In genomic region chr9:71566763-71567162, GRCm38 (mm10) we compare ENCODE assay signal across 18 mouse cellular contexts. TPM values are rescaled to one million over a fixed set of nuclear protein-coding genes. Genes with fewer than 3 reads are reported as not detected.
A peak's percentile ranks its signal among the peaks of the same experiment; 100 is the strongest.
DNase-seq lines count a peak whose midpoint lies in the region; ATAC-seq and TF ChIP-seq lines count a peak whose summit lies in the region.
"Had no signal": no experiment of that assay in that cellular context is flagged by ENCODE, and none has a peak within 500 bp of the region (broad histone marks: within the 10 kb centered on the region; RNA-seq: fewer than 3 reads in every experiment).

No protein-coding gene starts in this region.

- no peaks in the 10 kb centered on the region for H3K36me3 ChIP-seq in embryonic facial prominence, embryonic 15.5 days
- no peaks in the 10 kb centered on the region for H3K36me3 ChIP-seq in embryonic facial prominence, embryonic 10.5 days (replicated peaks)
- no peaks in the 10 kb centered on the region for H3K36me3 ChIP-seq in liver, postnatal 0 days (replicated peaks; ENCODE audit: insufficient read depth, low read length)
- H3K36me3 ChIP-seq in liver, embryonic 12.5 days, result no peaks in the 10 kb centered on the region
- peaks cover 23% of the 10 kb centered on the region for H3K36me3 ChIP-seq in heart, embryonic 16.5 days (ENCODE audit: control insufficient read depth, insufficient read depth)
- H3K36me3 ChIP-seq in midbrain, embryonic 11.5 days (ENCODE audit: control insufficient read depth, insufficient read depth, low read length), result no peaks in the 10 kb centered on the region
- H3K36me3 ChIP-seq: embryonic facial prominence, embryonic 13.5 days; forebrain, embryonic 12.5 days; hindbrain, embryonic 10.5 days had no signal

- no peak overlapping the region for H3K9ac ChIP-seq in embryonic facial prominence, embryonic 15.5 days
- H3K9ac ChIP-seq in liver, postnatal 0 days (replicated peaks), result no peak overlapping the region
- H3K9ac ChIP-seq in liver, embryonic 12.5 days, result no peak overlapping the region
- no peak overlapping the region for H3K9ac ChIP-seq in heart, embryonic 16.5 days (ENCODE audit: low read length)
- no peak overlapping the region for H3K9ac ChIP-seq in midbrain, embryonic 11.5 days (ENCODE audit: low read length)
- H3K9ac ChIP-seq: embryonic facial prominence, embryonic 13.5 days; forebrain, embryonic 12.5 days; liver, embryonic 14.5 days had no signal

- DNase-seq in embryonic facial prominence, embryonic 10.5 days (ENCODE audit: low spot score), result no peak
- no peak for DNase-seq in liver, postnatal 0 days
- peak; percentile 52 for DNase-seq in lung, postnatal 14 days
- no peak for DNase-seq in left cerebral cortex, adult 11 months (ENCODE audit: low spot score)
- DNase-seq in midbrain, embryonic 11.5 days (ENCODE audit: low spot score, missing footprints), result no peak
- DNase-seq: adrenal gland, adult 8-10 months; cerebellum, postnatal 36 days; kidney, postnatal 10 days; left cerebral cortex, postnatal 4 days; right cerebral cortex, postnatal 14 days had no signal

- ATAC-seq in embryonic facial prominence, embryonic 15.5 days (ENCODE audit: insufficient number of reproducible peaks, low FRiP score, low TSS enrichment, low read depth), result no peak
- ATAC-seq in liver, postnatal 0 days, result no peak
- no peak for ATAC-seq in liver, embryonic 12.5 days
- ATAC-seq in heart, embryonic 16.5 days (replicated peaks; ENCODE audit: extremely low read depth, insufficient read depth, low FRiP score), result no peak
- ATAC-seq in midbrain, embryonic 11.5 days (ENCODE audit: low FRiP score), result no peak
- ATAC-seq: inflammation-experienced regulatory T-cells, adult 6 months had no signal

- no peaks in the 10 kb centered on the region for H3K27me3 ChIP-seq in embryonic facial prominence, embryonic 15.5 days
- no peaks in the 10 kb centered on the region for H3K27me3 ChIP-seq in embryonic facial prominence, embryonic 10.5 days (replicated peaks; ENCODE audit: low read depth, poor library complexity, severe bottlenecking)
- no peaks in the 10 kb centered on the region for H3K27me3 ChIP-seq in liver, postnatal 0 days (ENCODE audit: insufficient read depth, low read length)
- no peaks in the 10 kb centered on the region for H3K27me3 ChIP-seq in liver, embryonic 12.5 days (replicated peaks)
- no peaks in the 10 kb centered on the region for H3K27me3 ChIP-seq in heart, embryonic 16.5 days (ENCODE audit: control insufficient read depth, insufficient read depth, low read length)
- no peaks in the 10 kb centered on the region for H3K27me3 ChIP-seq in midbrain, embryonic 11.5 days (ENCODE audit: control insufficient read depth, insufficient read depth, low read length)
- H3K27me3 ChIP-seq: embryonic facial prominence, embryonic 13.5 days; forebrain, embryonic 12.5 days had no signal

- peak overlapping the region; percentile 39; the same call in 1 of the 2 replicates for H3K27ac ChIP-seq in embryonic facial prominence, embryonic 15.5 days (replicated peaks)
- H3K27ac ChIP-seq in embryonic facial prominence, embryonic 10.5 days (replicated peaks), result no peak overlapping the region
- H3K27ac ChIP-seq in liver, postnatal 0 days (ENCODE audit: low read depth), result no peak overlapping the region
- no peak overlapping the region for H3K27ac ChIP-seq in liver, embryonic 12.5 days
- peak overlapping the region; percentile 50; the same call in 1 of the 2 replicates for H3K27ac ChIP-seq in heart, embryonic 16.5 days (ENCODE audit: low read length)
- no peak overlapping the region for H3K27ac ChIP-seq in midbrain, embryonic 11.5 days (ENCODE audit: low read depth, low read length)
- H3K27ac ChIP-seq: embryonic facial prominence, embryonic 13.5 days; forebrain, embryonic 12.5 days; hindbrain, embryonic 10.5 days; liver, embryonic 14.5 days had no signal

- 34% methylated on average over 4 of the region's 4 CpGs for WGBS in embryonic facial prominence, embryonic 15.5 days
- 42% methylated on average over 4 of the region's 4 CpGs for WGBS in embryonic facial prominence, embryonic 10.5 days
- 25% methylated on average over 4 of the region's 4 CpGs for WGBS in liver, postnatal 0 days (ENCODE audit: insufficient replicate concordance)
- WGBS in liver, embryonic 12.5 days (ENCODE audit: insufficient replicate concordance), result 23% methylated on average over 4 of the region's 4 CpGs
- 44% methylated on average over 4 of the region's 4 CpGs for WGBS in heart, embryonic 16.5 days
- 69% methylated on average over 4 of the region's 4 CpGs for WGBS in midbrain, embryonic 11.5 days

- no peaks in the 10 kb centered on the region for H3K9me3 ChIP-seq in embryonic facial prominence, embryonic 15.5 days (replicated peaks)
- no peaks in the 10 kb centered on the region for H3K9me3 ChIP-seq in embryonic facial prominence, embryonic 10.5 days
- no peaks in the 10 kb centered on the region for H3K9me3 ChIP-seq in liver, postnatal 0 days (ENCODE audit: low read length)
- H3K9me3 ChIP-seq in liver, embryonic 12.5 days (replicated peaks), result no peaks in the 10 kb centered on the region
- H3K9me3 ChIP-seq in heart, embryonic 16.5 days (replicated peaks; ENCODE audit: control insufficient read depth, low read length), result no peaks in the 10 kb centered on the region
- H3K9me3 ChIP-seq in midbrain, embryonic 11.5 days (ENCODE audit: control insufficient read depth, low read length), result no peaks in the 10 kb centered on the region
- H3K9me3 ChIP-seq: embryonic facial prominence, embryonic 13.5 days; forebrain, embryonic 12.5 days; hindbrain, embryonic 10.5 days had no signal

- TF ChIP-seq CTCF in liver, postnatal 0 days (IDR thresholded peaks at IDR 0.05; ENCODE audit: low read depth), result no peak

- peaks cover 14% of the 10 kb centered on the region; the same call in 1 of the 2 replicates for H3K4me1 ChIP-seq in embryonic facial prominence, embryonic 15.5 days
- peaks cover 28% of the 10 kb centered on the region for H3K4me1 ChIP-seq in embryonic facial prominence, embryonic 10.5 days
- no peaks in the 10 kb centered on the region for H3K4me1 ChIP-seq in liver, postnatal 0 days (ENCODE audit: insufficient read depth)
- H3K4me1 ChIP-seq in liver, embryonic 12.5 days, result peaks cover 7% of the 10 kb centered on the region; the same call in 1 of the 2 replicates
- peaks cover 28% of the 10 kb centered on the region for H3K4me1 ChIP-seq in heart, embryonic 16.5 days (ENCODE audit: control insufficient read depth, insufficient read depth, low read length)
- 0 out of 2 replicates have a peak, but pooled peaks cover 2% of the 10 kb centered on the region for H3K4me1 ChIP-seq in midbrain, embryonic 11.5 days (ENCODE audit: control insufficient read depth, insufficient read depth, low read length)

- H3K4me3 ChIP-seq in embryonic facial prominence, embryonic 15.5 days (replicated peaks), result no peak overlapping the region
- no peak overlapping the region for H3K4me3 ChIP-seq in embryonic facial prominence, embryonic 10.5 days
- no peak overlapping the region for H3K4me3 ChIP-seq in liver, postnatal 0 days (ENCODE audit: low read depth, low read length)
- no peak overlapping the region for H3K4me3 ChIP-seq in liver, embryonic 12.5 days
- H3K4me3 ChIP-seq in heart, embryonic 16.5 days (ENCODE audit: low read length), result no peak overlapping the region
- no peak overlapping the region for H3K4me3 ChIP-seq in midbrain, embryonic 11.5 days (ENCODE audit: low read depth, low read length)
- H3K4me3 ChIP-seq: embryonic facial prominence, embryonic 13.5 days; forebrain, embryonic 12.5 days; hindbrain, embryonic 10.5 days had no signal

- no peak overlapping the region for H3K4me2 ChIP-seq in embryonic facial prominence, embryonic 15.5 days (replicated peaks)
- H3K4me2 ChIP-seq in liver, postnatal 0 days (ENCODE audit: low read depth, low read length), result peak overlapping the region; percentile 19; the same call in 1 of the 2 replicates
- H3K4me2 ChIP-seq in liver, embryonic 12.5 days, result no peak overlapping the region
- no peak overlapping the region for H3K4me2 ChIP-seq in heart, embryonic 16.5 days (ENCODE audit: low read depth, low read length)
- no peak overlapping the region for H3K4me2 ChIP-seq in midbrain, embryonic 11.5 days
- H3K4me2 ChIP-seq: embryonic facial prominence, embryonic 13.5 days; forebrain, embryonic 12.5 days had no signal

- TF ChIP-seq EP300 in liver, postnatal 0 days (IDR thresholded peaks at IDR 0.05; ENCODE audit: low read depth), result no peak

RNA-seq across cellular contexts. Expression of gene Myzap, which starts 25.4 kb away (rescaled TPM):
- polyA plus RNA-seq in embryonic facial prominence, embryonic 15.5 days (2015; fragmentation: Nextera tagmentation; extraction: Ambion mirVana), result 15.5 and 17.9 TPM in 2 replicates
- 6.4 and 7.1 TPM in 2 replicates for polyA plus RNA-seq in embryonic facial prominence, embryonic 10.5 days (2016; fragmentation: Nextera tagmentation; extraction: Ambion mirVana)
- 2.8 and 3.7 TPM in 2 replicates for polyA plus RNA-seq in liver, postnatal 0 days (2015; fragmentation: Nextera tagmentation; extraction: Ambion mirVana)
- 4.4 TPM in 2 replicates for polyA plus RNA-seq in liver, embryonic 12.5 days (2016; fragmentation: Nextera tagmentation; extraction: Ambion mirVana)
- 168 and 183 TPM in 2 replicates for polyA plus RNA-seq in heart, embryonic 16.5 days (2015; fragmentation: Nextera tagmentation; extraction: Ambion mirVana)
- polyA plus RNA-seq in midbrain, embryonic 11.5 days (2014; fragmentation: Nextera tagmentation; extraction: Ambion mirVana), result 4.5 and 6.9 TPM in 2 replicates

Comparison
In these comparisons a context has a peak if more than half of its experiments do, and no peak if none do; other contexts are left out.
1. H3K27ac ChIP-seq: peak in embryonic facial prominence, embryonic 15.5 days (single experiment) and heart, embryonic 16.5 days (single experiment); none in embryonic facial prominence, embryonic 10.5 days (single experiment), liver, postnatal 0 days (single experiment), liver, embryonic 12.5 days (single experiment) and midbrain, embryonic 11.5 days (single experiment).